Mouse (Mus musculus): ENCODE results near the gene Eci1. TPM values are rescaled to one million over a fixed set of nuclear protein-coding genes. Genes with fewer than 3 reads are reported as not detected.

Gene Eci1
- polyA plus RNA-seq, 1 experiment from 2014 or later = 96.4 TPM

GRCm38 (mm10) chr17:24442632-24443155 lies 16.3 kb downstream of the Eci1 start, which contains the start of gene Dnase1l2:
Gene Dnase1l2 (minus strand): TSS chr17:24443105.
- H3K27ac ChIP-seq (ENCODE audit: low read depth, low read length) = peak within 1 kb of the TSS; percentile 28; the same call in 1 of the 2 replicates
- H3K9ac ChIP-seq (ENCODE audit: low read depth, low read length) = no peak within 1 kb of the TSS
- no peak within 1 kb of the TSS for H3K4me2 ChIP-seq (replicated peaks; ENCODE audit: low read depth)
- H3K27me3 ChIP-seq (replicated peaks; ENCODE audit: control insufficient read depth, insufficient read depth, low read length) = no peaks in the 10 kb centered on the region
- WGBS = 77% methylated on average over 7 of the region's 7 CpGs
- H3K4me3 ChIP-seq (ENCODE audit: low read depth, low read length) = no peak within 1 kb of the TSS
- ATAC-seq = 0 out of 2 replicates have a peak, but pooled peaks have one; percentile 7
- TF ChIP-seq CTCF (IDR thresholded peaks at IDR 0.05; ENCODE audit: low read depth) = no peak
- H3K4me1 ChIP-seq (replicated peaks; ENCODE audit: control insufficient read depth, insufficient read depth, low read length) = no peaks in the 10 kb centered on the region
- no peaks in the 10 kb centered on the region for H3K9me3 ChIP-seq (ENCODE audit: control insufficient read depth)
- H3K36me3 ChIP-seq (ENCODE audit: control insufficient read depth, insufficient read depth) = peaks cover 79% of the 10 kb centered on the region

- Histone ChIP-seq H3K27ac (ENCODE audit: low read depth, low read length) (no peak overlapping the region), H3K27me3 (replicated peaks; ENCODE audit: control insufficient read depth, insufficient read depth, low read length) (no peaks in the 10 kb centered on the region), H3K4me3 (ENCODE audit: low read depth, low read length) (no peak overlapping the region), H3K36me3 (ENCODE audit: control insufficient read depth, insufficient read depth) (peaks cover 79% of the 10 kb centered on the region), H3K4me2 (replicated peaks; ENCODE audit: low read depth) (no peak overlapping the region), H3K9me3 (ENCODE audit: control insufficient read depth) (no peaks in the 10 kb centered on the region), H3K4me1 (replicated peaks; ENCODE audit: control insufficient read depth, insufficient read depth, low read length) (no peaks in the 10 kb centered on the region), H3K9ac (ENCODE audit: low read depth, low read length) (no peak overlapping the region)
- no peak for ATAC-seq
- 88% methylated on average over 4 of the region's 4 CpGs for WGBS
- no peak for TF ChIP-seq CTCF (IDR thresholded peaks at IDR 0.05; ENCODE audit: low read depth)
Observed at GRCm38 (mm10) chr17:24443409-24443808, 17.0 kb downstream of the Eci1 start.

DNA sequence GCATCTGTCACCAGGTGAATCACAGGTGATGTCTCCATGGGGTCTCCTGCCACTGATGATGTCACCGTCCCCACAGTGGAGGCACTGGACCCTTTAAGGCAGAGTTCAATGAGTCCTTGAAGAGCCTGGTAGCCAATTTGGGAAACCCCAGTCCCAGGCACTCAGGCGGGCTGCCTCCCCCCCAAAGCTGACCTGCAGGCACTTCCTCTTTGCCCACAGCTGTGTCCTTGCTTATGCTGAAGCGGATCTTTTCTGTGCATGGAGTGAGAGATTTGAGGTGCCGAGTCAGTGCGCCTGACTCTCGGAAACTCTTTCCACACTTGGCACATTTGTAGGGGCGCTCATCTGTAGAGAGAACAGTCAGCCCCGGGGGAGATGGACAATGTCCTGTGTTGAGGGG lies 20.1 kb downstream of the Eci1 start:
- Histone ChIP-seq H3K27me3 (replicated peaks; ENCODE audit: control insufficient read depth, insufficient read depth, low read length) (no peaks in the 10 kb centered on the region), H3K4me1 (replicated peaks; ENCODE audit: control insufficient read depth, insufficient read depth, low read length) (no peaks in the 10 kb centered on the region), H3K4me3 (ENCODE audit: low read depth, low read length) (no peak overlapping the region), H3K9me3 (ENCODE audit: control insufficient read depth) (no peaks in the 10 kb centered on the region), H3K4me2 (replicated peaks; ENCODE audit: low read depth) (no peak overlapping the region), H3K9ac (ENCODE audit: low read depth, low read length) (no peak overlapping the region), H3K36me3 (ENCODE audit: control insufficient read depth, insufficient read depth) (peaks cover 82% of the 10 kb centered on the region), H3K27ac (ENCODE audit: low read depth, low read length) (no peak overlapping the region)
- TF ChIP-seq CTCF (IDR thresholded peaks at IDR 0.05; ENCODE audit: low read depth) = no peak
- ATAC-seq = no peak
- WGBS = 94% methylated on average over 8 of the region's 8 CpGs

DNA sequence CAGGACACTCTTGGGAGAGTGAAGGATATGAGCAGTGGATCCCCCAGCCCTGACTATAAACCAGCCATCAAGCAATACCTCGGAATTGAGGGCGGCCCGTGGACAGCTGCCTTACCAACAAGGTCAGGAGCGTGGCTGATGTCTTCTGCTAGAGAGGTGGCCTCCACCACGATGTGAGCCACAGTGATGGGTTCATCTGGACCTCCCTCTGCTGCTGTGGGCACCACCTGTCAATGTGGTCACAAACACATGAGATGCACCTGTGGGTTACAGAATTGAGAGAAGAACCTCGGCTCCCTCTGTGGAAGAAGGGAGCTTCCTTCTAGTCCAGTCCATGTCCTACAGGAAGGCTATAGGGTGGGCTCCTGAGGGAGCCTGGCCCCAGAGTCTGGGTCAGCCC lies 23.1 kb downstream of the Eci1 start:
- TF ChIP-seq CTCF (IDR thresholded peaks at IDR 0.05; ENCODE audit: low read depth) = no peak
- H3K27ac ChIP-seq (ENCODE audit: low read depth, low read length) = no peak overlapping the region
- WGBS = 93% methylated on average over 6 of the region's 6 CpGs
- no peak overlapping the region for H3K4me2 ChIP-seq (replicated peaks; ENCODE audit: low read depth)
- peaks cover 67% of the 10 kb centered on the region for H3K36me3 ChIP-seq (ENCODE audit: control insufficient read depth, insufficient read depth)
- H3K4me3 ChIP-seq (ENCODE audit: low read depth, low read length) = no peak overlapping the region
- ATAC-seq = no peak
- H3K4me1 ChIP-seq (replicated peaks; ENCODE audit: control insufficient read depth, insufficient read depth, low read length) = no peaks in the 10 kb centered on the region
- H3K9me3 ChIP-seq (ENCODE audit: control insufficient read depth) = no peaks in the 10 kb centered on the region
- H3K9ac ChIP-seq (ENCODE audit: low read depth, low read length) = no peak overlapping the region
- H3K27me3 ChIP-seq (replicated peaks; ENCODE audit: control insufficient read depth, insufficient read depth, low read length) = no peaks in the 10 kb centered on the region

DNA sequence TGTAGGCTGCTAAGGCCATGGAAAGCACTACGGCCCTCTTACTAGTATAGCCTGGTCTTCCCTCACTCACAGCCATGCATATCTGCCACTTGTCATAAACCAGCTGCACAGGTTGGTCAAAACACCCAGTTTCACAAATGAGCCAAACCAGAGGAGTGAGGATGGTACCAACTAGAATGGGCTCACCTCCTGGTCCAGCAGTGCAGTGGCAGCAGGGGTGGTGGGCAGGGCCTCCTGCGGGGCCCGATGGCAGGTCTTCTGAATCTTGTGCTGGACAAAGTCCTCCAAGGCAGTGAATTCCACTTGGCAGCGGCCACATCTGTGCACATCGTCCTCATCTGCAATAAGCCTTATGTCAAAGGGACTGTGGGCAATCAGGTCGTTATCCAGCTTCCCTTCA lies 24.8 kb downstream of the Eci1 start:
- H3K4me2 ChIP-seq (replicated peaks; ENCODE audit: low read depth) = no peak overlapping the region
- WGBS = 68% methylated on average over 6 of the region's 6 CpGs
- H3K4me3 ChIP-seq (ENCODE audit: low read depth, low read length) = no peak overlapping the region
- ATAC-seq = no peak
- no peaks in the 10 kb centered on the region for H3K27me3 ChIP-seq (replicated peaks; ENCODE audit: control insufficient read depth, insufficient read depth, low read length)
- 0 out of 2 replicates have a peak, but pooled peaks cover 3% of the 10 kb centered on the region for H3K4me1 ChIP-seq (replicated peaks; ENCODE audit: control insufficient read depth, insufficient read depth, low read length)
- H3K9me3 ChIP-seq (ENCODE audit: control insufficient read depth) = no peaks in the 10 kb centered on the region
- no peak for TF ChIP-seq CTCF (IDR thresholded peaks at IDR 0.05; ENCODE audit: low read depth)
- peaks cover 50% of the 10 kb centered on the region for H3K36me3 ChIP-seq (ENCODE audit: control insufficient read depth, insufficient read depth)
- H3K27ac ChIP-seq (ENCODE audit: low read depth, low read length) = no peak overlapping the region
- H3K9ac ChIP-seq (ENCODE audit: low read depth, low read length) = no peak overlapping the region

GRCm38 (mm10) chr17:24453372-24453771 lies 26.9 kb downstream of the Eci1 start:
- H3K4me2 ChIP-seq (replicated peaks; ENCODE audit: low read depth) = no peak overlapping the region
- peaks cover 28% of the 10 kb centered on the region for H3K36me3 ChIP-seq (ENCODE audit: control insufficient read depth, insufficient read depth)
- H3K9ac ChIP-seq (ENCODE audit: low read depth, low read length) = no peak overlapping the region
- H3K27ac ChIP-seq (ENCODE audit: low read depth, low read length) = no peak overlapping the region
- no peak for ATAC-seq
- H3K4me1 ChIP-seq (replicated peaks; ENCODE audit: control insufficient read depth, insufficient read depth, low read length) = 0 out of 2 replicates have a peak, but pooled peaks cover 3% of the 10 kb centered on the region
- TF ChIP-seq CTCF (IDR thresholded peaks at IDR 0.05; ENCODE audit: low read depth) = no peak
- WGBS = 61% methylated on average over 2 of the region's 2 CpGs
- H3K9me3 ChIP-seq (ENCODE audit: control insufficient read depth) = no peaks in the 10 kb centered on the region
- H3K27me3 ChIP-seq (replicated peaks; ENCODE audit: control insufficient read depth, insufficient read depth, low read length) = no peaks in the 10 kb centered on the region
- no peak overlapping the region for H3K4me3 ChIP-seq (ENCODE audit: low read depth, low read length)
